Mouse (Mus musculus): Measurements from ENCODE around the gene Mef2d.
A peak's percentile ranks its signal among the peaks of the same experiment; 100 is the strongest.

Gene Mef2d

GRCm38 (mm10) chr3:88191820-88192616 is 49.8 kb downstream of the Mef2d start:
- DNase-seq = no peak

GRCm38 (mm10) chr3:88197741-88198504 is 55.8 kb downstream of the Mef2d start:
- no peak for DNase-seq

- DNase-seq = no peak
Measured at GRCm38 (mm10) chr3:88198505-88199020, 56.4 kb downstream of the Mef2d start.

- DNase-seq = no peak
Measured at GRCm38 (mm10) chr3:88199541-88200110, 57.5 kb downstream of the Mef2d start.

- DNase-seq = no peak
Measured at GRCm38 (mm10) chr3:88200161-88200971, 58.2 kb downstream of the Mef2d start.

- DNase-seq = no peak
Measured at GRCm38 (mm10) chr3:88200972-88201330, 58.8 kb downstream of the Mef2d start.

- DNase-seq = no peak
Measured at GRCm38 (mm10) chr3:88201640-88202039, 59.5 kb downstream of the Mef2d start.

GRCm38 (mm10) chr3:88202986-88203385 is 60.8 kb downstream of the Mef2d start:
- DNase-seq = no peak

GRCm38 (mm10) chr3:88203456-88203855 is 61.3 kb downstream of the Mef2d start:
- DNase-seq = no peak

GRCm38 (mm10) chr3:88203999-88204700 is 62.0 kb downstream of the Mef2d start:
- no peak for DNase-seq

- DNase-seq = no peak
Measured at GRCm38 (mm10) chr3:88204751-88205150, 62.6 kb downstream of the Mef2d start.

- DNase-seq = no peak
Measured at GRCm38 (mm10) chr3:88205176-88205562, 63.0 kb downstream of the Mef2d start.

GRCm38 (mm10) chr3:88205563-88206491 is 63.7 kb downstream of the Mef2d start:
- DNase-seq = no peak

GRCm38 (mm10) chr3:88206500-88206899 is 64.3 kb downstream of the Mef2d start:
- peak; percentile 22 for DNase-seq

GRCm38 (mm10) chr3:88206901-88207371 is 64.8 kb downstream of the Mef2d start:
- DNase-seq = peak; percentile 74

- peak; percentile 29 for DNase-seq
Measured at GRCm38 (mm10) chr3:88207451-88208100, 65.4 kb downstream of the Mef2d start.

- DNase-seq = no peak
Measured at GRCm38 (mm10) chr3:88208226-88208720, 66.1 kb downstream of the Mef2d start.

- no peak for DNase-seq
Measured at GRCm38 (mm10) chr3:88209306-88209705, 67.1 kb downstream of the Mef2d start.

- no peak for DNase-seq
Measured at GRCm38 (mm10) chr3:88210121-88210520, 67.9 kb downstream of the Mef2d start.

GRCm38 (mm10) chr3:88210918-88211317 is 68.7 kb downstream of the Mef2d start:
- DNase-seq = no peak
